Mouse (Mus musculus): ENCODE results near the gene Ppm1g. TPM values are rescaled to one million over a fixed set of nuclear protein-coding genes. Genes with fewer than 3 reads are reported as not detected.

Gene Ppm1g
- polyA plus RNA-seq, 1 experiment = 84.1 TPM

GRCm38 (mm10) chr5:31253806-31254205 is 33.3 kb upstream of the Ppm1g start:
- TF ChIP-seq POLR2A (IDR thresholded peaks at IDR 0.05; ENCODE audit: borderline replicate concordance, insufficient read depth, low read length) = no peak
- TF ChIP-seq CTCF (IDR thresholded peaks at IDR 0.05; ENCODE audit: borderline replicate concordance, insufficient read depth, low read depth, low read length) = no peak
- Histone ChIP-seq H3K27ac (ENCODE audit: insufficient read depth, low read length) (0 out of 2 replicates have a peak overlapping the region, but pooled peaks have one; percentile 3), H3K4me3 (replicated peaks; ENCODE audit: insufficient read depth, low read depth, low read length) (no peak overlapping the region), H3K4me1 (ENCODE audit: control insufficient read depth, insufficient read depth, low read length) (no peaks in the 10 kb centered on the region; the same call in 1 of the 2 replicates), H3K27me3 (ENCODE audit: control insufficient read depth, insufficient read depth, low read length) (no peaks in the 10 kb centered on the region)
- no peak for DNase-seq
- WGBS = 94% methylated on average over 8 of the region's 8 CpGs

DNA sequence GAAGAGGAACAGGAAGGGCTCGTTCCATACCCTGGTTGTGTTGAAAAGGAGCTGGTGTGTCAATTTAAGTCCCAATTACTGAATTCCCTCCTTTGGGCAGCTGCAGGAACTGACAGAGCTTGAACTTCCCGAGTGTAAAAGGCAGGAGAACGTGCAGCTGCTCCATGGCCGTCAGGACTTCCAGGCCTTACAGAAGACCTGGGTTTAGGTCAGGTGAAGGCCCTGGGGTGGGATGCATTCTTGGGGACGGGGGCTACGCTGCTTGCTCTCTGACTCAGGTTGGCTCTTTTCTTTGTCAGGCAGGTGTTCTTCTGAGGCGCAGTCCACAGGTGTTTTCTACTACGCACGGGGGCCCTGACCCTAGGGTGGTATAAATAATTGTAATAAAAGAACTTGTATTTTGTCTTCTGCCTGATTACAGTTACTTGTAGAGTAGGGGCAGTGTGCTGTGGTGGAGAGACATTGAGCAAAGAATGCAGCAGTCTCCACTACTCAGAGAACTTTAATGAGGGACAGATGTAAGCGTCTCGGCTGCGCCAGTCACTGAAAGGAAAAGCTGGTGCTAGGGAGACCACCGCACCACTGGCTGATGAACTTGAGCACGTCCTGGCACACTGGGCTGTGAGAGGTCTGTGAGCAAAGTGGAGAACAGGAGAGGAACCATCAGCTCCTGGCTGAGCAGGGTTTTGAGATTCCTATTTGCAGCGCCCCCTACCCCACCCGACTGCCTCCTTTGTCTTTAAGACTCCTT is 32.5 kb upstream of the Ppm1g start:
- Histone ChIP-seq H3K4me3 (replicated peaks; ENCODE audit: insufficient read depth, low read depth, low read length) (no peak overlapping the region), H3K27me3 (ENCODE audit: control insufficient read depth, insufficient read depth, low read length) (no peaks in the 10 kb centered on the region), H3K4me1 (ENCODE audit: control insufficient read depth, insufficient read depth, low read length) (no peaks in the 10 kb centered on the region; the same call in 1 of the 2 replicates), H3K27ac (ENCODE audit: insufficient read depth, low read length) (no peak overlapping the region)
- 87% methylated on average over 16 of the region's 16 CpGs for WGBS
- TF ChIP-seq POLR2A (IDR thresholded peaks at IDR 0.05; ENCODE audit: borderline replicate concordance, insufficient read depth, low read length) (no peak), CTCF (IDR thresholded peaks at IDR 0.05; ENCODE audit: borderline replicate concordance, insufficient read depth, low read depth, low read length) (no peak)
- no peak for DNase-seq

GRCm38 (mm10) chr5:31252151-31252550 is 31.7 kb upstream of the Ppm1g start:
- Histone ChIP-seq H3K4me1 (ENCODE audit: control insufficient read depth, insufficient read depth, low read length) (no peaks in the 10 kb centered on the region; the same call in 1 of the 2 replicates), H3K27ac (ENCODE audit: insufficient read depth, low read length) (no peak overlapping the region), H3K4me3 (replicated peaks; ENCODE audit: insufficient read depth, low read depth, low read length) (peak overlapping the region; percentile 32), H3K27me3 (ENCODE audit: control insufficient read depth, insufficient read depth, low read length) (no peaks in the 10 kb centered on the region)
- WGBS = 65% methylated on average over 10 of the region's 10 CpGs
- no peak for TF ChIP-seq CTCF (IDR thresholded peaks at IDR 0.05; ENCODE audit: borderline replicate concordance, insufficient read depth, low read depth, low read length)
- no peak for TF ChIP-seq POLR2A (IDR thresholded peaks at IDR 0.05; ENCODE audit: borderline replicate concordance, insufficient read depth, low read length)
- DNase-seq = no peak

DNA sequence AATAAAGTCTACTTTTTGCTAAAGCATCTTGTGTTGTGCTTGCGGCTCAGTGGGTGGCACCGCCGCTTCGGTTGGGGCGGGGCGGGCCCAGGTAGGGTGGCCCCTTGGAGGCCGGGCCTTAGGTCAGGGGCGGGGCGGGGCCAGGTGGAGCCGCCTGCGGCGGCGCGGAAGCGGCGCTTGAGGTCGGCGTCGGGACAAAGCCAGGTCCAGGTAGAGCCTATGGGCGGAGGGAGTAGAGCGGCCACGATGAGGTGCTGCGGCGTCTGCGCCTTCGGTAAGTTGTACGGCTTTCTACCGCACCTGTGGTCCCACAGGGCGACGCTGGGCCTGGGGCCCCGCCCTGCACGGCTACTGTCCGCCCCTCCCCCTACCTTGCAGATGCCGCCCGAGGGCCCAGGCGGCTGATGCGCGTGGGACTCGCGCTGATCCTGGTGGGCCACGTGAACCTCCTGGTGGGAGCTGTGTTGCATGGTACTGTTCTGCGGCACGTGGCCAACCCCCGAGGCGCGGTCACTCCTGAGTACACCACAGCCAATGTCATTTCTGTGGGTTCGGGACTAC is 31.1 kb upstream of the Ppm1g start, which contains the start of gene Krtcap3:
Krtcap3 (plus strand) TSS at position 151 of the 561 bp plus-strand sequence.
- TF ChIP-seq CTCF (IDR thresholded peaks at IDR 0.05; ENCODE audit: borderline replicate concordance, insufficient read depth, low read depth, low read length) (no peak), POLR2A (IDR thresholded peaks at IDR 0.05; ENCODE audit: borderline replicate concordance, insufficient read depth, low read length) (no peak)
- 35% methylated on average over 47 of the region's 47 CpGs for WGBS
- H3K27me3 ChIP-seq (ENCODE audit: control insufficient read depth, insufficient read depth, low read length) = no peaks in the 10 kb centered on the region
- peak within 1 kb of the TSS; percentile 32 for H3K4me3 ChIP-seq (replicated peaks; ENCODE audit: insufficient read depth, low read depth, low read length)
- H3K4me1 ChIP-seq (ENCODE audit: control insufficient read depth, insufficient read depth, low read length) = no peaks in the 10 kb centered on the region; the same call in 1 of the 2 replicates
- no peak within 1 kb of the TSS for H3K27ac ChIP-seq (ENCODE audit: insufficient read depth, low read length)
- peak; percentile 32 to 44 for DNase-seq

DNA sequence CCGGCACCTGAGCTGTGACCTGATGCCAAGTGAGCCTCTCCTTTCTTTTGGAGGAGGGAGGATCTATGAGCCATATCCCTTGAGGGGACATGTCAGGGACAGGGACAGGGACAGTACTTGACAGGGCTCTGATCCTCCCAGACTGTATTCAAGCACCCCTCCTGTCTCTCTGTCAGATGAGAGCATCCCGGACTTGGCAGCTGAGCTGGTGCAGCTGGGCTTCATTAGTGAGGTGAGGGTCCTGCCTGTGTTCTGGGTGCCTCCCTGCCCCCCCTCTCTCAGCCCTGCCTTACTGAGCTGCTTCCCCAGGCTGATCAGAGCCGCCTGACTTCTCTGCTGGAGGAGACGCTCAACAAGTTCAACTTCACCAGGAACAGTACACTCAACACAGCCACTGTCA is 30.2 kb upstream of the Ppm1g start:
- Histone ChIP-seq H3K27ac (ENCODE audit: insufficient read depth, low read length) (no peak overlapping the region), H3K27me3 (ENCODE audit: control insufficient read depth, insufficient read depth, low read length) (no peaks in the 10 kb centered on the region), H3K4me1 (ENCODE audit: control insufficient read depth, insufficient read depth, low read length) (no peaks in the 10 kb centered on the region; the same call in 1 of the 2 replicates), H3K4me3 (replicated peaks; ENCODE audit: insufficient read depth, low read depth, low read length) (no peak overlapping the region)
- WGBS = 23% methylated on average over 4 of the region's 4 CpGs
- TF ChIP-seq POLR2A (IDR thresholded peaks at IDR 0.05; ENCODE audit: borderline replicate concordance, insufficient read depth, low read length) = no peak
- no peak for TF ChIP-seq CTCF (IDR thresholded peaks at IDR 0.05; ENCODE audit: borderline replicate concordance, insufficient read depth, low read depth, low read length)
- DNase-seq = no peak

DNA sequence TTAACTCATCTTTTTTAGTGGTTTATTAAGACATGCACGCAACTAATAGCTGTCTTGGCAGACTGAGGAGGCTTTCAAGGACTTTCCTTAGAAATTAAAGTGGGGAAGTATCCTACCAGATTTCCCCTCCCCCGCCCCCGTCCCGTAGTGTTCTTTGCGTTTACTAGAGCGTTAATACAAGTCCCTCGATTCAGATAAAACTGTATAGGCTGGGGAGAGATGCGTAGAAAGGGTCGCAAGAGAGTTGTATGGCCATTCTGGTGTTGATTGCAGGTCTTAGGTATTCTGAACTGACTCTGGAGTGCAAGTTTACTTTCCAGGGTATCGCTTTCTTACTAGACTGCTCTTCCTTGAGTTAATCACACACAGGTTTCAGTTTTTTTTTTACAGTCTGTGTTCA is 21.7 kb upstream of the Ppm1g start:
- Histone ChIP-seq H3K4me1 (ENCODE audit: control insufficient read depth, insufficient read depth, low read length) (no peaks in the 10 kb centered on the region; the same call in 1 of the 2 replicates), H3K27ac (ENCODE audit: insufficient read depth, low read length) (no peak overlapping the region), H3K27me3 (ENCODE audit: control insufficient read depth, insufficient read depth, low read length) (no peaks in the 10 kb centered on the region), H3K4me3 (replicated peaks; ENCODE audit: insufficient read depth, low read depth, low read length) (peak overlapping the region; percentile 20)
- 17% methylated on average over 10 of the region's 10 CpGs for WGBS
- TF ChIP-seq CTCF (IDR thresholded peaks at IDR 0.05; ENCODE audit: borderline replicate concordance, insufficient read depth, low read depth, low read length) (no peak), POLR2A (IDR thresholded peaks at IDR 0.05; ENCODE audit: borderline replicate concordance, insufficient read depth, low read length) (no peak)
- no peak for DNase-seq

GRCm38 (mm10) chr5:31241522-31242034 is 21.1 kb upstream of the Ppm1g start:
- no peak for TF ChIP-seq CTCF (IDR thresholded peaks at IDR 0.05; ENCODE audit: borderline replicate concordance, insufficient read depth, low read depth, low read length)
- no peak for TF ChIP-seq POLR2A (IDR thresholded peaks at IDR 0.05; ENCODE audit: borderline replicate concordance, insufficient read depth, low read length)
- no peak for DNase-seq
- Histone ChIP-seq H3K27me3 (ENCODE audit: control insufficient read depth, insufficient read depth, low read length) (no peaks in the 10 kb centered on the region), H3K4me3 (replicated peaks; ENCODE audit: insufficient read depth, low read depth, low read length) (peak overlapping the region; percentile 83), H3K4me1 (ENCODE audit: control insufficient read depth, insufficient read depth, low read length) (no peaks in the 10 kb centered on the region; the same call in 1 of the 2 replicates), H3K27ac (ENCODE audit: insufficient read depth, low read length) (no peak overlapping the region)
- 1% methylated on average over 13 of the region's 13 CpGs for WGBS
